Comparison of ENCODE assay signal across 13 mouse cellular contexts in genomic region chr2:52084571-52084970, GRCm38 (mm10). TPM values are rescaled to one million over a fixed set of nuclear protein-coding genes. Genes with fewer than 3 reads are reported as not detected.
"Had no signal": no experiment of that assay in that cellular context is flagged by ENCODE, and none has a peak within 500 bp of the region (broad histone marks: within the 10 kb centered on the region; RNA-seq: fewer than 3 reads in every experiment).

No protein-coding gene starts in this region.

- DNase-seq: kidney, postnatal 10 days; left cerebral cortex, postnatal 4 days; lung, adult 18-20 months; lung, postnatal 4 days; thymus, postnatal 4 days had no signal

- H3K9me3 ChIP-seq: limb, embryonic 13.5 days; megakaryocyte, embryonic 14.5 days; midbrain, embryonic 15.5 days; neural tube, embryonic 12.5 days had no signal

- H3K4me3 ChIP-seq: limb, embryonic 13.5 days; megakaryocyte, embryonic 14.5 days; midbrain, embryonic 15.5 days; neural tube, embryonic 12.5 days had no signal

- H3K9ac ChIP-seq: limb, embryonic 13.5 days; liver, embryonic 14.5 days; midbrain, embryonic 15.5 days; neural tube, embryonic 12.5 days had no signal

- ATAC-seq: midbrain, embryonic 15.5 days had no signal

- H3K4me1 ChIP-seq: limb, embryonic 13.5 days; megakaryocyte, embryonic 14.5 days; midbrain, embryonic 15.5 days; neural tube, embryonic 12.5 days had no signal

- H3K4me2 ChIP-seq: limb, embryonic 13.5 days; midbrain, embryonic 11.5 days; midbrain, embryonic 15.5 days; neural tube, embryonic 12.5 days had no signal

- H3K27ac ChIP-seq: limb, embryonic 13.5 days; liver, embryonic 14.5 days; midbrain, embryonic 15.5 days; neural tube, embryonic 12.5 days; stomach, postnatal 0 days had no signal

- H3K27me3 ChIP-seq: limb, embryonic 13.5 days; megakaryocyte, embryonic 14.5 days; midbrain, embryonic 15.5 days; neural tube, embryonic 12.5 days had no signal

RNA-seq across cellular contexts. Expression of gene Tnfaip6, which starts 46.8 kb away (rescaled TPM):
- polyA plus RNA-seq: liver, adult 2 months had no signal
